Mouse (Mus musculus) embryonic facial prominence, embryonic 10.5 days (tissue): ENCODE measurements around the gene A230050P20Rik. TPM values are rescaled to one million over a fixed set of nuclear protein-coding genes. Genes with fewer than 3 reads are reported as not detected.

Experiments used
- DNase-seq: peaks from one replicate; pipeline ENCODE4 v3.0.0-alpha.2; 2017; ENCODE audit warnings: low spot score
- H3K27ac ChIP-seq: fragments of 300-500 bp; sonication (generic); replicated peaks from 2 replicates; pipeline ENCODE4 v1.5.1; 2016; ENCODE audit warnings: mild to moderate bottlenecking
- H3K27me3 ChIP-seq: fragments of 300-500 bp; sonication (generic); replicated peaks from 2 replicates; pipeline ENCODE4 v1.6.1; 2016; ENCODE audit warnings: low read depth, mild to moderate bottlenecking; ENCODE audit not compliant: poor library complexity, severe bottlenecking
- H3K36me3 ChIP-seq: fragments of 300-500 bp; sonication (generic); replicated peaks from 2 replicates; pipeline ENCODE4 v1.6.1; 2016; ENCODE audit warnings: mild to moderate bottlenecking, moderate library complexity
- H3K4me1 ChIP-seq: fragments of 300-500 bp; sonication (generic); 2 replicates; pipeline ENCODE4 v1.6.1; 2016
- H3K4me3 ChIP-seq: fragments of 300-500 bp; sonication (generic); 2 replicates; pipeline ENCODE4 v1.5.1; 2016; ENCODE audit warnings: mild to moderate bottlenecking, moderate library complexity
- H3K9me3 ChIP-seq: fragments of 300-500 bp; sonication (generic); 2 replicates; pipeline ENCODE4 v1.6.1; 2016; ENCODE audit warnings: mild to moderate bottlenecking
- WGBS: fragments of 180-500 bp; shearing (Covaris S2); methylation state at CpG from one replicate; pipeline ENCODE4 v1.1.7; 2016; 5-methylcytosine and 5-hydroxymethylcytosine counted together
- polyA plus RNA-seq: library from polyadenylated mRNA; unstranded; fragments of >200 nt; fragmentation: Nextera tagmentation; extraction: Ambion mirVana; gene quantifications from 2 replicates; pipeline ENCODE4 v1.2.1, GENCODE M21; 2016

Gene A230050P20Rik
- polyA plus RNA-seq, 1 experiment from 2014 or later: 2.2 TPM

DNA sequence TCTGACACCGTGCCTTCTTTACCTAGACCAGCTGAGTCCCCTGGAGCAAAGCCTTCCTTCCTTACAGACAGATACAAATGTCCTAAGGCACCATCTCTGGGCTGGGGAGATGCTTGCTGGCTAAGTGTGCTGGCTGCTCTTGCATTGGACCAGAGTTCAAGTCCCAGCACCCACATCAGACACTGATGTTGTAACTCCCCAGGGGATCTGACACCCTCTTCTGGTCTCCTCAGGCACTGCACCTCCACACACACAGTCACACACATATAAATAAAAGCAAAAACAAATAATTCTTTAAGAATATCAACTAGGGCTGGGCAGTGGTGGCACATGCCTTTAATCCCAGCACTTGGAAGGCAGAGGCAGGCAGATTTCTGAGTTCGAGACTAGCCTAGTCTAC, 18.3 kb upstream of the A230050P20Rik start:
- 88% methylated on average over 2 of the region's 2 CpGs for WGBS
- H3K4me3 ChIP-seq: no peak overlapping the region
- DNase-seq: no peak
- H3K27ac ChIP-seq: no peak overlapping the region
- H3K4me1 ChIP-seq: no peaks in the 10 kb centered on the region
- no peaks in the 10 kb centered on the region for H3K27me3 ChIP-seq
- no peaks in the 10 kb centered on the region for H3K9me3 ChIP-seq
- H3K36me3 ChIP-seq: no peaks in the 10 kb centered on the region

DNA sequence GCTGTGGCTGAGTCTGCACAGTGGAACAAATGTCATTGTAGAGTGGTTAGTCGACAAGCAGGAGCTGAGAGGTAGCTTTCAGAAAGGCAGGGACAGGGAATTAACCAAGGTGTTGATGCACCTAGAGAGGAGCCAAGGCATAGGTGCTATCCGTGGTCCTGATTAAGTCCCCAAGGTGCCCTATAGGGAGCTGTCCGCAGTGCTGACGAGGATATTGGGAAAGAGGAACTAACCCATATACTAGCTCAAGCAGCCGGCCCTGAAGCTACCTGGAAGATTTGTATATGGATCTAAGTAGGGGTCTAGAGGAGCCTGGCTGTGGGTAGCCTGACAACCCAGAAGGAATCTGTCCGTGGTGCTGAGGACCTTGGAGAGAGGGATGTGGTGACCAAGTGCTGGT, 11.3 kb upstream of the A230050P20Rik start:
- Histone ChIP-seq H3K27ac (no peak overlapping the region), H3K27me3 (no peaks in the 10 kb centered on the region), H3K4me1 (no peaks in the 10 kb centered on the region), H3K4me3 (no peak overlapping the region), H3K9me3 (no peaks in the 10 kb centered on the region), H3K36me3 (no peaks in the 10 kb centered on the region)
- whole genome bisulfite sequencing: 10% methylated on average over 6 of the region's 6 CpGs
- DNase-seq: peak; percentile 78

DNA sequence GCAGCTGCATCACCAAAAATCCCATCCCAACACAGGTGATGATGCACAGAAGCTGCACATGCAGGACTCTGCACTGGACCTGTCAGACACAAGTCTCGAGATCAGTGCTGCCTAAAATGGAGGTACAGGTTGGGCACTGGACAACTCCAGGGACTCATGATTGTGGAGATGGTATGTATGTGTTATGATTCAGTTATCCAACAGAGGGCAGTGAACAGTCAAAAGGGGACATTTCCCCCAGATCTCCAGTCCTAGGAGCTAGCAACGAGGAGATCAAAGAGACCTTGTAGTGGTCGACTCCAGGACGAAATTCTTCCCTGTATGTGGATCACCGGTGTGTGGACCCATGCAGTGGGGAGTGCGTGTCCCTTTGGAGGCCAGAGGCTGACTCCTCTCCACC, 8.5 kb upstream of the A230050P20Rik start:
- H3K9me3 ChIP-seq: no peaks in the 10 kb centered on the region
- H3K27ac ChIP-seq: no peak overlapping the region
- no peaks in the 10 kb centered on the region for H3K27me3 ChIP-seq
- no peaks in the 10 kb centered on the region for H3K36me3 ChIP-seq
- 50% methylated on average over 6 of the region's 6 CpGs for WGBS
- no peaks in the 10 kb centered on the region for H3K4me1 ChIP-seq
- no peak overlapping the region for H3K4me3 ChIP-seq
- no peak for DNase-seq

DNA sequence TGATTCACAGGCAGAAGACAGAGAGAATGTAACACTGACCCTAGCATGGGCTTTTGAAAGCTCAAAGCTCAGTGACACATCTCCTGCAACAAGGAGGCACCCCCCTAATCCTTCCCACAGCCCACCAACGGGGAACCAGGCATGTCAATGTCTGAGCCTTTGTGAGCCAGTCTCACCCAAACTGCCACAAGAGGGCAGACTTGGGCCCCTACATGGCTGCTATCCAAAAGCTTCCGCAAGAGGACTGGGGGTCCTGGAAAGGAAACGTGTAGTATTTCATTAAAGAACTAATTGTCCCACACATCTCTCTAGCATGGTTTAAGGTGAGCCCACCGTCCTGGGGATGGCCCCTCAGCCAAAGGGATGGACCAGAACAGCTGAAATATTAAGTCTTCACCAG, 6.6 kb upstream of the A230050P20Rik start:
- no peaks in the 10 kb centered on the region for H3K36me3 ChIP-seq
- H3K4me3 ChIP-seq: no peak overlapping the region
- H3K27me3 ChIP-seq: peaks cover 11% of the 10 kb centered on the region
- 11% methylated on average over 4 of the region's 4 CpGs for WGBS
- peak; percentile 57 for DNase-seq
- no peaks in the 10 kb centered on the region for H3K4me1 ChIP-seq
- no peak overlapping the region for H3K27ac ChIP-seq
- no peaks in the 10 kb centered on the region for H3K9me3 ChIP-seq

DNA sequence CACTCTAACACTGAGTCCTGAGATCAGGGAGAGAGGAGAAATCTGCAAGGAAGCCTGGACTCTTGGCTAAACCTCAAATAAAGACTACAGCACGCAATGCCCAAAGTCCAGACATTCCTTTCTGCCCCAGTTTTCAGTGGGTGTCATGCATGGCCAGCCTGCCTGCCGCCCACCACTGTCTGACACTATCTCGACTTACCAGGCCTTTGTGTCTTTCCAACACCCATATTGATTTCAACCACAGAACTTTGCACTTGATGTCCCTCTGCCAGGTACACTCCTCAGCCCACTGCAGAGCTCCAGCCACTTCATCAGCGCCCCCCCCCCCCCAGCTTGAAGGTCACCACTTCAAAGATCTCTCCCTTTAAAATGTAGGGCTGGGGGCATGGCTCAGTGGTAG, 6.2 kb upstream of the A230050P20Rik start:
- Histone ChIP-seq H3K9me3 (no peaks in the 10 kb centered on the region), H3K27ac (no peak overlapping the region), H3K4me3 (no peak overlapping the region), H3K27me3 (peaks cover 15% of the 10 kb centered on the region), H3K36me3 (no peaks in the 10 kb centered on the region), H3K4me1 (no peaks in the 10 kb centered on the region)
- 59% methylated on average over 4 of the region's 4 CpGs for WGBS
- no peak for DNase-seq

DNA sequence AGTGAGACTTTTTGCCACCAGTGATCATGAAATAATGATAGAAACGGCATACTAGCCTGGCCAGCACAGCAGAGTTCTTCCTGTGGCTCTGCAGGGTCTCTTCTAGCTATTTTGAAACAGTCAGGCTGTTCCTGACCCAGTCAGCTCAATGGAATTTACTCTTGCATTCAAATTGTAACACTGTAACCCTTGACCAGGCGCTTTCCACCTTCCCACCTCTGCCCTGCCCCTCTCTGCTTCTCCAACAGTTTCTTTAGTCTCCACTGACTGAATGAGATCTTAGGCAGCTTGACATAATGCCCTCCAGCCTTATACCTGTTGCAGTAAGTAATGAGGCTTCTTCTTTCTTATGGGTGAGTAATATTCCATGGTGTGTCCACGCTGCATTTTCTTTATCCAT, 1.6 kb upstream of the A230050P20Rik start:
- Histone ChIP-seq H3K4me1 (peaks cover 10% of the 10 kb centered on the region), H3K4me3 (no peak overlapping the region), H3K27me3 (peaks cover 60% of the 10 kb centered on the region), H3K36me3 (no peaks in the 10 kb centered on the region), H3K9me3 (no peaks in the 10 kb centered on the region), H3K27ac (no peak overlapping the region)
- 66% methylated on average over 3 of the region's 3 CpGs for WGBS
- DNase-seq: no peak

DNA sequence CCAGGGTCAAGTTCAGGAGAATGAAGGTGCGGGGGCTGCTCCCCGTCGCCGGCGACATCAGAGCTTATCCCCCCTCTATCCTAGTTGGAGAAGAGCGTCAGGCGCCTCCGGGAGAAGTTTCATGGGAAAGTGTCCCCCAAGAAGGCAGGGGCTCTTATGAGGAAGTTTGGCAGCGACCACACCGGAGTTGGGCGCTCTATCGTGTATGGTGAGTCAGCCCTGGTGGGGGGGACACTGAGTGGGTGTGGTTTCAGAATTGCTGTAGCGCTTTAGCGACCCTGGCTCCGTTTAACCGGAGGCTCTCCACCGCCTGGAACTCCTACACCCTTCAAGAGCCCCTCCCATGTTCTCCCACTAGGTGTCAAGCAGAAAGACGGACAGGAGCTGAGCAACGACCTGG, 804 bp downstream of the A230050P20Rik start:
- Histone ChIP-seq H3K4me3 (peak overlapping the region; percentile 51), H3K27ac (no peak overlapping the region), H3K27me3 (peaks cover 60% of the 10 kb centered on the region), H3K4me1 (peaks cover 10% of the 10 kb centered on the region), H3K9me3 (no peaks in the 10 kb centered on the region), H3K36me3 (no peaks in the 10 kb centered on the region)
- DNase-seq: no peak
- 5% methylated on average over 19 of the region's 19 CpGs for WGBS

DNA sequence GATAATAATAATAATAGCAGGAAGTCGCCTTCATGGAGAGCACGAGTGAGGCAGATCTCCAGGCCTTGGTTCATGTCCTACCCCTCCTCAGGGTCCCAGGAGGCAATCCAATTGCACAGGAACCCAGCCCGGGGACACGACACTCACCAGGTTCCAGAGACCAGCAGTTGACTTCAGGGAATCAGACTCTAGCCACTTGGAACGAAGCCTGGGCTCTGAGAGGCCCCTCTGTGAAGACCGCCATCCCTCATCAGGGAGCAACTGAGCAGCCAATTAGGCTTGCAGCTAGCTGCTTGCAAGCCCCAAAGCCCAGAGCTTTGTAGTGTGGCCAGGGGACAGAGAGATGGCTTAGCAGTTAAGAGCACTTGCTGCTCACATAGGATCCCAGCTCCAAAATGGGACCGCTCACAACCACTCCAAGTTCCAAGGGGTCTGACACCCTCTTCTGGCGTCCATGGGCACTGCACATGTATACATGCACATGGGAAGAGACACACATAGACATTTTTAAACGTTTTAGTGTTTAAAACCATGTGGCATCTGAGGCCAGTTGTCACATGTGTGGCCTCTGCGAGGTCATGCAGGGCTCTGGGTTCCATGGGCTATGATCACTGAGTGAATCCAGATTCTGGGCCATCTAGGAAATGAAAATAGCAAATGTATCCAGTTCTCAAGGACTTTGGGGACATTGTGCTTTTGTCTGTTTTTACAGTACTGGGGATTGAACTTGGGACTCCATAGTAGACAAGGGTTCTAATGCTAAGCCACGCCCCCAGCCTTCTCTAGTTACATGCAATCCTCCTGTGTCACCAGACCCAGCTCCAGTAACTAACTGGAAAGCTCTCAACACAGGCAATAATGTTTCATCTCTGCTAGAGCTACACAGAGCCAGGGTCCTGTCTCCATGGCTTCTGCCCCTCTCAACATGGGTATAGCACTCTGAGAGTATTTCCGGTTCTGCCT, 2.0 kb downstream of the A230050P20Rik start:
- Histone ChIP-seq H3K27me3 (peaks cover 60% of the 10 kb centered on the region), H3K36me3 (no peaks in the 10 kb centered on the region), H3K9me3 (no peaks in the 10 kb centered on the region), H3K4me1 (peaks cover 10% of the 10 kb centered on the region), H3K27ac (no peak overlapping the region), H3K4me3 (no peak overlapping the region)
- no peak for DNase-seq
- 75% methylated on average over 12 of the region's 12 CpGs for WGBS

DNA sequence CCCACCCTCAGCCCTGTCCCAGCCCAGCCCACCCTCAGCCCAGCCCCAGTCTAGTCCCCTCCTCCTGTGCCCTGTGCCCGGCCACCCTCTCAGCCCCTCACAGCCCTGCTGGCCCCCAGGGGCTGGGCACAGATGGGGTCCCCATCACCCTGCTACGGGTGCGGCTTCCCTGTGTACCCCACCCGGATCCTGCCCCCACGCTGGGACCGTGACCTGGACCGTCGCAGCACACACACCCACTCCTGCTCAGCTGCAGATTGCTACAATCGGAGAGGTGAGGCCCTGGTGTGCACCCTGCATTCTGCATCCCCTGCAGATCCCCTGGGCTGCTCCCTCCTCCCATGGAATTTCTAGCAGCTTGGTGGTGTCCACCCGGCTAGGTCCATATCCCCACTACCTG, 4.5 kb downstream of the A230050P20Rik start:
- no peak for DNase-seq

DNA sequence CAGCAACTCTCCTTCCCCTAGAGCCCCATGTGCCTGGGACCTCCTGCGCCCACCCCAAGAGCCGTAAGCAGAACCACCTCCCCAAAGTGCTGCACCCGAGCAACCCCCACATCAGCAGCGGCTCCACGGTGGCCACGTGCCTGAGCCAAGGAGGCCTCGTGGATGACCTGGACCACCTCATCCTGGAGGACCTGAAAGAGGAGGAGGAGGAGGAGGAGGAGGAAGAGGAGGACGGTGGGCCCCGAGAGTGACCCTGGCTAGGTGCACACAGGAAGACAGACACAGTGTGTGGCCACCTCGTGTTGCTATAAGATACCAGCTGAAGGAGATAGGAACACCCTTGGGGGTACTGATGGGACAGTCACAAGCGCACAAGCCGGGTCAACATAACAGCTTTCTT, 5.1 kb downstream of the A230050P20Rik start:
- H3K36me3 ChIP-seq: no peaks in the 10 kb centered on the region
- no peak overlapping the region for H3K4me3 ChIP-seq
- WGBS: 91% methylated on average over 12 of the region's 12 CpGs
- no peak overlapping the region for H3K27ac ChIP-seq
- peaks cover 19% of the 10 kb centered on the region for H3K4me1 ChIP-seq
- H3K9me3 ChIP-seq: no peaks in the 10 kb centered on the region
- H3K27me3 ChIP-seq: peaks cover 32% of the 10 kb centered on the region
- no peak for DNase-seq

More for the DNA sequence above, 4.5 kb downstream of the A230050P20Rik start:
- H3K36me3 ChIP-seq: no peaks in the 10 kb centered on the region
- peaks cover 37% of the 10 kb centered on the region for H3K27me3 ChIP-seq
- 89% methylated on average over 10 of the region's 10 CpGs for WGBS
- H3K9me3 ChIP-seq: no peaks in the 10 kb centered on the region
- H3K4me1 ChIP-seq: peaks cover 19% of the 10 kb centered on the region
- H3K4me3 ChIP-seq: no peak overlapping the region
- H3K27ac ChIP-seq: no peak overlapping the region

DNA sequence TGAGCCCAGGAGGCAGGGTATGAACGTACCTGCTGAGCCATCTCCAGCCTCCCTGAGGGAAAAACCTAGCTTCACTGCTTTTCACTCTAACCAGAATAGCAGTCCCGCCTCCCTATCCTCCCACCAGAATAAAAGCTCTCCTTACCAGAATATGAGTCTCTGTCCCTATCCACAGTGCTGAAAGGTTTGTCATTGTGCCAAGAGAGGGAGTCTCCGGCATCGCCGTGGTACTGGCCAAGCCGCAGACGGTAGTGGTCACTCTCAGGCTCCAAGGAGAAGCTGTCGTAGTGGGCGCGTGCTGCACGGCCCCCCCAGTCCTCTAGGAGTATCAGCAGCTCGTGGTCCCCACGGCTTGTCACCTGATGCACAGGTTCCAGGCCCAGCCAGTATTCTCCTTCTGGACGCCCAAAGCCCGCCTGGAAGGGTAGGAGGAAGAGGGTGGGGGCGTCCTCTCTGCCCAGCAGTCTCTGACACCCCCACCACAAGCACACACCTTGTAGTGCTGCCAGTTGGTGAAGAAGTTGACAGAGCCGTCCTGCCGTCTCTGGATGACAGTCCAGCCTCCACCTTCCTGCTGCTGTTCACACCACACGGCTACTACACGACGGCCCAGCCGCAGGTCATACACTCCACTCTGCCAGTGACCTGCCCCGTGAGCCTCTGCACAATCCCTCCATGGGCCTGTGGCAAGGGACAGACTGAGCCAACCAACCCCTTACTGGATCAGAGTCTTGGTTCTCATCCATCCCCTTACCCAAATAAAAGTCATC, 6.8 kb downstream of the A230050P20Rik start:
- no peak overlapping the region for H3K27ac ChIP-seq
- no peaks in the 10 kb centered on the region for H3K36me3 ChIP-seq
- 73% methylated on average over 23 of the region's 23 CpGs for WGBS
- H3K9me3 ChIP-seq: no peaks in the 10 kb centered on the region
- peaks cover 15% of the 10 kb centered on the region for H3K27me3 ChIP-seq
- peaks cover 16% of the 10 kb centered on the region for H3K4me1 ChIP-seq
- H3K4me3 ChIP-seq: no peak overlapping the region
- no peak for DNase-seq

DNA sequence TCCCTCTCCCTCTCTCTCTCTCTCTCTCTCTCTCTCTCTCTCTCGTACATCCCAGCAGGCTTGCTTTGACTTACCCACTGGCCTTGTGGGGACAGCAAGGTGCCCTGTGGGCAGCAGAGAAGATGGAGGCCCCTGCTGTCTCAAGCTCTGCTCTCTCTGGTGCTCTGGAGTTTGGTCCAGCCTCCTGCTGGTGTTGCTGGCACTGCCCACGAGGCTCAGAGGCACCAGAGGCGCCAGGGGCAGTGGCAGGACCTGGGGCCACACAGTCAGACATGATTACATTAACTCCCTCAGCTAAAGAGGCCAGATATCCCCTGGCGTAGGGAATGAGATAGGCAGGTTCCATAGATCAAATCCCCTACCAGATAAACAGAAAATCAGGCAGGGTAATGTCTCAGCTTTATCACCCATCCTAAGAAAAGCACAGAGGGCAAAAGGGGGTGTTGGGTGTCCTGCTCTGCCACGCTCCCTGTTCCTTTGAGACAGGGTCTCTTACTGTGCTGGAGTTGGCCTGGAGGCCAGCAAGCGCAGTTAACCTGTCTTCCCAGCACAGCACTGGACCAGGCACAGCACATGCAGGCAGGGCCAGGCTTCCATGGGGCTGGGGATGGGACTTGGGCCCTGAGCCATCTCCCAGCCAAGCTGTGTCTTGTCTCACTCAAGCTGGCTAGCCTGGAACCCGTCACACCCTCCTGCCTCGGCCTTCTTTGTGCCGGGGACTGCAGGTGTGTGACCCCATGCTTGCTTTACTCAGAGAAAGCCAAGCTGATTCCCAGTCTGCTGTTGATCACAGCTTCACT, 8.1 kb downstream of the A230050P20Rik start:
- H3K27ac ChIP-seq: no peak overlapping the region
- no peaks in the 10 kb centered on the region for H3K36me3 ChIP-seq
- 0 out of 2 replicates have a peak, but pooled peaks cover 2% of the 10 kb centered on the region for H3K27me3 ChIP-seq
- no peak for DNase-seq
- no peaks in the 10 kb centered on the region for H3K9me3 ChIP-seq
- peaks cover 16% of the 10 kb centered on the region for H3K4me1 ChIP-seq
- 70% methylated on average over 9 of the region's 9 CpGs for WGBS
- H3K4me3 ChIP-seq: no peak overlapping the region; the same call in 1 of the 2 replicates
